24 mouse cellular contexts compared by ENCODE assay signal in genomic region chr1:134211043-134211442, GRCm38 (mm10). TPM values are rescaled to one million over a fixed set of nuclear protein-coding genes. Genes with fewer than 3 reads are reported as not detected.
A peak's percentile ranks its signal among the peaks of the same experiment; 100 is the strongest.
DNase-seq lines count a peak whose midpoint lies in the region; ATAC-seq and TF ChIP-seq lines count a peak whose summit lies in the region.
"Had no signal": no experiment of that assay in that cellular context is flagged by ENCODE, and none has a peak within 500 bp of the region (broad histone marks: within the 10 kb centered on the region; RNA-seq: fewer than 3 reads in every experiment).

No protein-coding gene starts in this region.

- 0 out of 2 replicates have a peak overlapping the region, but pooled peaks have one; percentile 0 for H3K27ac ChIP-seq in heart, embryonic 10.5 days
- H3K27ac ChIP-seq in heart, adult 2 months = no peak overlapping the region
- peak overlapping the region; percentile 68 for H3K27ac ChIP-seq in kidney, postnatal 0 days
- H3K27ac ChIP-seq in embryonic facial prominence, embryonic 10.5 days (replicated peaks) = 0 out of 2 replicates have a peak overlapping the region, but pooled peaks have one; percentile 32
- 0 out of 2 replicates have a peak overlapping the region, but pooled peaks have one; percentile 39 for H3K27ac ChIP-seq in embryonic facial prominence, embryonic 13.5 days
- H3K27ac ChIP-seq: hindbrain, embryonic 12.5 days; neural tube, embryonic 15.5 days had no signal

- peaks cover 80% of the 10 kb centered on the region for H3K4me1 ChIP-seq in heart, embryonic 10.5 days
- peaks cover 1% of the 10 kb centered on the region; the same call in 1 of the 2 replicates for H3K4me1 ChIP-seq in heart, adult 2 months (ENCODE audit: control insufficient read depth, insufficient read depth, low read length)
- peaks cover 21% of the 10 kb centered on the region for H3K4me1 ChIP-seq in kidney, postnatal 0 days (replicated peaks; ENCODE audit: insufficient read depth, low read length)
- H3K4me1 ChIP-seq in embryonic facial prominence, embryonic 10.5 days = peaks cover 48% of the 10 kb centered on the region
- H3K4me1 ChIP-seq in embryonic facial prominence, embryonic 13.5 days = peaks cover 19% of the 10 kb centered on the region

- no peak for DNase-seq in heart, embryonic 10.5 days (ENCODE audit: low spot score)
- DNase-seq in heart, adult 2 months = no peak
- DNase-seq in kidney, postnatal 0 days (ENCODE audit: low spot score) = no peak
- no peak for DNase-seq in kidney, adult 9 months
- DNase-seq in embryonic facial prominence, embryonic 10.5 days (ENCODE audit: low spot score) = no peak
- DNase-seq in retina, embryonic 14.5 days (ENCODE audit: low spot score) = no peak
- DNase-seq: adrenal gland, adult 2 months; forebrain, postnatal 0 days; gastrocnemius, postnatal 14 days; heart, adult 18-20 months; kidney, adult 8-10 months; left cerebral cortex, postnatal 4 days; liver, postnatal 0 days had no signal

- H3K36me3 ChIP-seq in heart, embryonic 10.5 days = no peaks in the 10 kb centered on the region
- H3K36me3 ChIP-seq in heart, adult 2 months (ENCODE audit: control insufficient read depth, insufficient read depth, low read length) = no peaks in the 10 kb centered on the region
- H3K36me3 ChIP-seq in kidney, postnatal 0 days (ENCODE audit: insufficient read depth, low read length) = no peaks in the 10 kb centered on the region
- no peaks in the 10 kb centered on the region for H3K36me3 ChIP-seq in embryonic facial prominence, embryonic 10.5 days (replicated peaks)
- H3K36me3 ChIP-seq in embryonic facial prominence, embryonic 13.5 days = no peaks in the 10 kb centered on the region
- H3K36me3 ChIP-seq: hindbrain, embryonic 12.5 days; neural tube, embryonic 15.5 days had no signal

- no peak for TF ChIP-seq CTCF in heart, adult 2 months (IDR thresholded peaks at IDR 0.05)
- TF ChIP-seq CTCF in kidney, postnatal 0 days (IDR thresholded peaks at IDR 0.05; ENCODE audit: low read depth) = no peak

- H3K4me3 ChIP-seq in heart, embryonic 10.5 days = no peak overlapping the region
- H3K4me3 ChIP-seq in heart, adult 2 months = no peak overlapping the region
- no peak overlapping the region for H3K4me3 ChIP-seq in kidney, postnatal 0 days (replicated peaks; ENCODE audit: low read depth, low read length)
- H3K4me3 ChIP-seq in embryonic facial prominence, embryonic 10.5 days = no peak overlapping the region
- no peak overlapping the region for H3K4me3 ChIP-seq in embryonic facial prominence, embryonic 13.5 days
- H3K4me3 ChIP-seq: hindbrain, embryonic 12.5 days; neural tube, embryonic 15.5 days had no signal

- H3K79me2 ChIP-seq in heart, adult 2 months (replicated peaks; ENCODE audit: control insufficient read depth, insufficient read depth, low read length) = no peaks in the 10 kb centered on the region

- intact Hi-C loops in heart, adult 2 months (cut with DNase I) = no loop called here

- no peak overlapping the region for H3K4me2 ChIP-seq in kidney, postnatal 0 days (ENCODE audit: low read length)
- H3K4me2 ChIP-seq in embryonic facial prominence, embryonic 13.5 days = no peak overlapping the region
- H3K4me2 ChIP-seq: hindbrain, embryonic 12.5 days; liver, embryonic 11.5 days; midbrain, embryonic 11.5 days; neural tube, embryonic 15.5 days had no signal

- H3K27me3 ChIP-seq in heart, embryonic 10.5 days (ENCODE audit: insufficient read depth, poor library complexity, severe bottlenecking) = no peaks in the 10 kb centered on the region
- H3K27me3 ChIP-seq in heart, adult 2 months (ENCODE audit: control insufficient read depth, insufficient read depth, low read length) = no peaks in the 10 kb centered on the region
- no peaks in the 10 kb centered on the region for H3K27me3 ChIP-seq in kidney, postnatal 0 days (ENCODE audit: insufficient read depth, low read length)
- peaks cover 32% of the 10 kb centered on the region for H3K27me3 ChIP-seq in embryonic facial prominence, embryonic 10.5 days (replicated peaks; ENCODE audit: low read depth, poor library complexity, severe bottlenecking)
- H3K27me3 ChIP-seq in embryonic facial prominence, embryonic 13.5 days = no peaks in the 10 kb centered on the region
- H3K27me3 ChIP-seq: neural tube, embryonic 15.5 days had no signal

- H3K9ac ChIP-seq in heart, adult 2 months (ENCODE audit: low read depth, low read length) = no peak overlapping the region
- H3K9ac ChIP-seq in kidney, postnatal 0 days (ENCODE audit: low read depth, low read length) = no peak overlapping the region
- 0 out of 2 replicates have a peak overlapping the region, but pooled peaks have one; percentile 11 for H3K9ac ChIP-seq in embryonic facial prominence, embryonic 13.5 days
- H3K9ac ChIP-seq: forebrain, postnatal 0 days; hindbrain, embryonic 12.5 days; liver, postnatal 0 days; neural tube, embryonic 15.5 days had no signal

- TF ChIP-seq POLR2A in heart, adult 2 months (IDR thresholded peaks at IDR 0.05; ENCODE audit: insufficient read depth, low read depth, low read length) = no peak

- H3K9me3 ChIP-seq in heart, embryonic 10.5 days = no peaks in the 10 kb centered on the region
- H3K9me3 ChIP-seq in kidney, postnatal 0 days (replicated peaks; ENCODE audit: low read length) = no peaks in the 10 kb centered on the region
- H3K9me3 ChIP-seq in embryonic facial prominence, embryonic 10.5 days = no peaks in the 10 kb centered on the region
- H3K9me3 ChIP-seq in embryonic facial prominence, embryonic 13.5 days = no peaks in the 10 kb centered on the region
- H3K9me3 ChIP-seq: hindbrain, embryonic 12.5 days; neural tube, embryonic 15.5 days had no signal

- no peak for TF ChIP-seq EP300 in heart, adult 2 months (IDR thresholded peaks at IDR 0.05; ENCODE audit: insufficient read depth, low read depth, low read length)

- 60% methylated on average over 6 of the region's 6 CpGs for WGBS in heart, embryonic 10.5 days
- 37% methylated on average over 6 of the region's 6 CpGs for WGBS in heart, adult 2 months
- WGBS in kidney, postnatal 0 days = 23% methylated on average over 6 of the region's 6 CpGs
- 64% methylated on average over 6 of the region's 6 CpGs for WGBS in embryonic facial prominence, embryonic 10.5 days
- 46% methylated on average over 6 of the region's 6 CpGs for WGBS in embryonic facial prominence, embryonic 13.5 days

- ATAC-seq in kidney, postnatal 0 days (replicated peaks; ENCODE audit: low FRiP score, low read depth) = no peak
- ATAC-seq in embryonic facial prominence, embryonic 13.5 days (ENCODE audit: insufficient number of reproducible peaks, insufficient read depth, low FRiP score, low TSS enrichment, low read depth) = no peak
- ATAC-seq: forebrain, postnatal 0 days; liver, postnatal 0 days; lung, postnatal 0 days had no signal

RNA-seq across cellular contexts. Expression of gene Mybph, which starts 17.8 kb away (rescaled TPM):
- 0.33 and 0.43 TPM in 2 replicates for polyA plus RNA-seq in heart, embryonic 10.5 days (2016; fragmentation: Nextera tagmentation; extraction: Ambion mirVana)
- not detected for total RNA-seq in heart, adult 2 months (2021)
- polyA plus RNA-seq in heart, adult 2 months (2012; rRNA removed) = 0.16 and 0.18 TPM in 2 replicates
- polyA plus RNA-seq in kidney, postnatal 0 days (2015; fragmentation: Nextera tagmentation; extraction: Ambion mirVana) = 0.13 TPM in 1 of 2 replicates, not detected in the other
- 0.49 and 1.4 TPM in 2 replicates for polyA plus RNA-seq in embryonic facial prominence, embryonic 10.5 days (2016; fragmentation: Nextera tagmentation; extraction: Ambion mirVana)
- polyA plus RNA-seq in embryonic facial prominence, embryonic 13.5 days (2015; fragmentation: Nextera tagmentation; extraction: Ambion mirVana) = 6.0 and 9.9 TPM in 2 replicates
- total RNA-seq: common myeloid progenitor, adult 5-6 weeks; heart, adult 18-20 months; heart, postnatal 25 days; MEL had no signal
- polyA plus RNA-seq: forebrain, embryonic 11.5 days; liver, postnatal 0 days; urinary bladder, adult 2 months had no signal

RNA-seq across cellular contexts. Expression of gene Adora1, which starts 24.2 kb away (rescaled TPM):
- 8.0 and 8.1 TPM in 2 replicates for polyA plus RNA-seq in heart, embryonic 10.5 days (2016; fragmentation: Nextera tagmentation; extraction: Ambion mirVana)
- total RNA-seq in heart, adult 2 months (2021) = 10 to 100 TPM in 1 of 2 experiments, 1 to 10 TPM in 1; 9.6 to 15.0 TPM
- polyA plus RNA-seq in heart, adult 2 months (2012; rRNA removed) = 18.6 and 19.4 TPM in 2 replicates
- polyA plus RNA-seq in kidney, postnatal 0 days (2015; fragmentation: Nextera tagmentation; extraction: Ambion mirVana) = 11.7 and 13.7 TPM in 2 replicates
- 0.28 and 0.65 TPM in 2 replicates for polyA plus RNA-seq in embryonic facial prominence, embryonic 10.5 days (2016; fragmentation: Nextera tagmentation; extraction: Ambion mirVana)
- polyA plus RNA-seq in embryonic facial prominence, embryonic 13.5 days (2015; fragmentation: Nextera tagmentation; extraction: Ambion mirVana) = 1.4 and 1.5 TPM in 2 replicates
- total RNA-seq: common myeloid progenitor, adult 5-6 weeks; MEL had no signal

RNA-seq across cellular contexts. Expression of gene Chil1, which starts 29.1 kb away (rescaled TPM):
- 0.87 and 1.1 TPM in 2 replicates for polyA plus RNA-seq in heart, embryonic 10.5 days (2016; fragmentation: Nextera tagmentation; extraction: Ambion mirVana)
- under 1 TPM; 0.94 to 0.96 TPM for total RNA-seq in heart, adult 2 months (2021)
- polyA plus RNA-seq in heart, adult 2 months (2012; rRNA removed) = 1.7 and 2.7 TPM in 2 replicates
- polyA plus RNA-seq in kidney, postnatal 0 days (2015; fragmentation: Nextera tagmentation; extraction: Ambion mirVana) = 2.1 and 2.4 TPM in 2 replicates
- 0.96 and 0.99 TPM in 2 replicates for polyA plus RNA-seq in embryonic facial prominence, embryonic 10.5 days (2016; fragmentation: Nextera tagmentation; extraction: Ambion mirVana)
- polyA plus RNA-seq in embryonic facial prominence, embryonic 13.5 days (2015; fragmentation: Nextera tagmentation; extraction: Ambion mirVana) = 4.0 and 4.5 TPM in 2 replicates
- total RNA-seq: MEL had no signal
